Mouse (Mus musculus): ENCODE measurements around the gene Gphn. TPM values are rescaled to one million over a fixed set of nuclear protein-coding genes. Genes with fewer than 3 reads are reported as not detected.

The Gphn gene
- polyA plus RNA-seq (2012; rRNA removed): 21.6 and 22.2 TPM in 2 replicates

DNA sequence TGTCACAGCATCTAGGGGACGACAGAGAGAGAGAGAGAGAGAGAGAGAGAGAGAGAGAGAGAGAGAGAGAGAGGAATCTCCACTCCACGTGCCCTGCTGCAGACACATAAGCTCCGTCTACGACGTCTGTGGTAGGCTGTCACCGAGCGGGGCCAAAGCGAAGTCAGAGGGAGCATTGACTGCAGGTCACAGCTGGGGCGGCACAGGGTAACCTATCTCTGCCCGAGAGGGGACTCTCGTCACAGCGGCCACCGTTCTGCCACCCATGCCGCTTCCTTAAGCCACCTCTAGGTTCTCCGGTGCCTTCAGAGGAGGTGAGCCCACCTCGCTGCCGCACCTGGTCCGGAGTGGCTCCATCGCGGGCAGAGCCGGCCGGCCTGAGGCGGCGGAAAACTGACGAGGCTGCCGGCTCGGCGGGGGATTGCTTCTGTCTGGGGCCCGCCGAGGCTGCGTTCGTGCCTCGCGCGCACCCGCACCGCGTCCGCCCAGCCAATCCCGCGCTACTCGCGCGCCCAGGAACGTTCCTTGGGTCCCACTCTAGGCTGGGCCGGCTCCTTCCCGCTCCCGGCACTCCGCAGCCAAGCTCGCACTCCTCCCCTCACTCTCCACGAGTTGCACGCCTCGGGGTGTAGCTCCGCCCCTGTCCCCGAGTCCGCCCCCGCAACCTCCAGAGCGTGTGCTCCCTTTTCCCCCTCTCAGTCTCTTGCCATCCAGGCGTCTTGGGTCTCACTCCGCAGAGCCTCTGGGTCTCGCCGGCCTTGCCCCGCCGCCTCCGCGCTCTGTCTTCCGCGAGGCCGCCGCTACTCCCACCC, at the start of gene Gphn:
TSS of gene Gphn (plus strand) at position 673 of the 812 bp plus-strand sequence.

DNA sequence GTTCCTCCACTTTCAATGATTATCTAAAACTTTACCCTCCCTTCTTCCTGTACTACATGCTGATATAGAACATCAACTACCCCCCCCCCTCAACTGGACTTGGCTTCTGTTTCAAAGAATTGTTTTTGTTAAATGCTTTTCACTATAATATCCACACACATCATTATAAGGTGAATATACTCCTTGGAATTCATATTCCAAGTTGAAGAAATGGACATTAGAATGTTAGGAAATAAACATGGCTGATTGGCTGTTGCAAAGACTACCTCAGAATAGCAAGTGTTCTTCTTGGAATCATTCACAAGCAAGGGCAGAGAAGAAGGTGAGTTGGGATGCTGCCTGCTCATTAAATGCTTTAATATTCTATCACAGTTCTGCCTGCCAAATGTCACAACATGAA, 32.2 kb upstream of the Gphn start, which contains the start of gene Gm6657:
TSS of gene Gm6657 (plus strand) at position 301 of the 400 bp plus-strand sequence.

DNA sequence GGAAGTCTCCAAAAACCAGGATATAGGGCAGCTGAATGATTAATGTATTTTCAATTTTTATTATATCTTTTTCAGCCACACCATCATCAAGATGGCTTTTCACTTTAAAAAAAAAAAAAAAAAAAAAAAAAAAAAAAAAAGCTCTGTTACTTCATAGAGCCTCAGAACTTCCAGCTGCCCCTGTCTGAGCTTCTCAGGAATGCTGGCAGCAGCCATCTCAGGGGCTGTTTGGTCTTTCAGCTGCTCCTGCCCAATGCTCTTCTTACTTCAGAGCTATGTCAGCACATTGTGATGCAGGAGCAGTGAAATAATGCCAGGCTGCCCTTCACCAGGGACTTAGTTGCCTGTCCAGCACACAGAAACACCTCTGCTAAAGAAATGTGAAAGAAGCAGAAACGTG, 465.1 kb downstream of the Gphn start, which contains the start of gene Fam71d:
TSS of gene Fam71d (plus strand) at position 211 of the 400 bp plus-strand sequence.

Other genes with a start within 250 kb of the Gphn start
- not detected in 2 replicates for gene Gm6657, start 32.1 kb upstream of the Gphn start, polyA plus RNA-seq (2012; rRNA removed)